Mouse (Mus musculus): ENCODE measurements around the gene Vdr.

The Vdr gene

DNA sequence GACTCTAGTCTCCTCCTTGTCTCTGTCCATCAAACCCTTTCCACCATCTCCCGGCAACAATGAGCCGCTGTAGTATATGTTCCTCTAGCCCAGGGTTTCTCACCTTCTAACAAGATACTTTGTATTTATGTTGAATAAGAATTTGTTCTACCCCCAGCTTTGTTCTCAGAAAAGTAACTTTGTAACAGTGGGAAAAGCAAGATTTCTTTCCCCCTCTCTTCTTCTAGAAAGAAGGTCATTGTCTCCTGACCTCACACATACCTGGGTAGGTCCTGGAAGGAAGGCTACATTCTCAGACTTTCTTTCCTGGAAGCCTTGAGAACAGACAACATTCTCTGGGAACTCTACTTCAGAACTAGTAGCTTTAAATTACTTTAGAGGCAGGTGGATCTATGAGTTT, at the start of gene Vdr:
TSS of gene Vdr (minus strand) at position 101 of the 400 bp plus-strand sequence.
- DNase-seq: no peak

DNA sequence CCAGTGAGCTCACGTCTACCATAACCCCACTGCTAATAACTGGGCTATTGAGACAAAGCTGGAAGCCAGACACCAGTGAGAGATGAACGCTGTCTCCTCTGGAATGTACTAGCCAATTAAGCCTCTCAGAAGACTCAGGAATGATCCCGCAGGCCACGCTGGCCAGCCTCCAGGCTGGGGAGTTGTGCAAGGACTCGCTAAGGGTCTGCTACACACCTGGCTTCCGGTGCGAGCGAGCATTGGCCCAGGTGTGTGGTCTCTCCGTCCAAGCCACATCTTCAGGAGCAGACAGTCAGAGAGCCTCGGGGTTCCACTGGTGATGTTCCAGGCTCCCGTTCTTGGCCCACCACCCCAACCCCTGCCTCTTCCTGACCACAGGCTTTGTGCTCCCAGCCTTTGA, 46.0 kb upstream of the Vdr start:
- DNase-seq: peak; percentile 40

DNA sequence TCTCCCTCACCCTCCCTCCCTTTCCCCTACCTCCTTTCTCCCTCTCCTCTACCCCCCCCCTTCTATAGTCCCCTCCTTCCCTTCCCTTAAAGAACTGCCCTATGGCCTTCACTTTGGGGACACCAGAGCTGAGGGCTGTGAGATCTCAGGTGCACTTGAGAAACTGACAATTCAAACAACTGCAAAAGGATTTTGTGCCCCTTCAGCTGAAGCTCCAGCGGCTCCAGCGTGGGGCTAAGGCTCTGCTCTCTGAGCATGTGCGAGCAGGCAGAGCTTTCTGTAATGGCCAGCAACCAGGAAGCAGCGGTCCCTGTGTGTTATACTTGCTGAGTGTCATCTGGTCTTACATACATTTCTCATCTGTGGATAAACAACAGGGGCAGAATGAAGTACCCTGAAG, 45.3 kb upstream of the Vdr start:
- peak; percentile 56 for DNase-seq

DNA sequence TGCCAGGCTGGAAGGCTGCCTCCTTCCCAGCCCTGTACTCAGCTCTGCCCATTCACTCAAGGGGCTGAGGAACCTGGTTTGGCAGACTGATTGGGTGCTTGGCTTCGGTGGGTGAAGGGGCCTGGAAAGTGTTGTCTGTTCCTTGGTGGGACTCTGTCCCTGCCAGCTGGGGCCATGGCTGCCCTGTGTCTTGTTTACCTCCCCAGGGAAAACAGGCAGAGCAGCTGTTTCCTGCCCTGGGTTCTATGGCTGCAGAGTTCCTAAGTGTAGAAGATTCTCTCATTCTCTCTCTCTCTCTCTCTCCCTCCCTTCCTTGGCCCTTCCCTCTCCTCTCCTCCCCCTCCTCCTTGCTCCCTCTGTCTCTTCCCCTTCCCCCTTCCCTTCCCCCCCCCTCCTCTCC, 44.9 kb upstream of the Vdr start:
- DNase-seq: no peak

DNA sequence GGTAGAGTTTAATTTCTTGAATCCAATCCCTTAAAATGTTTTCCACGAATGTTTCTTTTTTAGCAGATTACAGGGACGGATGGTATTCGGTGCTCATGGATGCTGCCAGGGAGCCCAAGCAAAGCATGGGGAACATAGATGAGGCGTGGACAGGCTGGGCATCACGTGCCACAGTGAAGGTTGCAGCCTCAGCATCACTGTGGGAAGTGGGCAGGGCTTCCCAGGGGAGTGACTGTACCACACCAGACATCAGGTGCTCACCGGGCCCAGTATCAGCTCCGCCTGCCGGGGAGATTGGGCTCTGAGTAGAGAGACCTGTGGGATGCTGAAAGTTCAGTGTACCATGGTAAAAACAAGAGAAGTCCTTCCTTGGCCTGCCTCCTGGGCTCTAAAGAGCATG, 44.2 kb upstream of the Vdr start:
- DNase-seq: no peak

DNA sequence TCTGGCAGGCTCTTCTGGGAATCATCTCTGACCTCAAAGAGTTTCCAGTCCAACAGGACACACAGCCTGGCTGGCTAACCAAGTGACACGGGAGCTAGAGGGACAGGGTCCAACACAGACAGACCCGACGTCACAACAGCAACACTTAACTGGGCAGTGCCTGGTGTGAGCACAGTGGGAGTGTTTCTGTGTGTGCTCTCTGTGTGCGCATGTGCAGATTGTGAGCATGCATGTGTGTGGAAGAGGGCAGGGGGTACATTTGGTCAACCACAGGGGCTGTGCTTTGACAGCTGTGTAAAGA, 42.4 kb upstream of the Vdr start:
- DNase-seq: no peak

DNA sequence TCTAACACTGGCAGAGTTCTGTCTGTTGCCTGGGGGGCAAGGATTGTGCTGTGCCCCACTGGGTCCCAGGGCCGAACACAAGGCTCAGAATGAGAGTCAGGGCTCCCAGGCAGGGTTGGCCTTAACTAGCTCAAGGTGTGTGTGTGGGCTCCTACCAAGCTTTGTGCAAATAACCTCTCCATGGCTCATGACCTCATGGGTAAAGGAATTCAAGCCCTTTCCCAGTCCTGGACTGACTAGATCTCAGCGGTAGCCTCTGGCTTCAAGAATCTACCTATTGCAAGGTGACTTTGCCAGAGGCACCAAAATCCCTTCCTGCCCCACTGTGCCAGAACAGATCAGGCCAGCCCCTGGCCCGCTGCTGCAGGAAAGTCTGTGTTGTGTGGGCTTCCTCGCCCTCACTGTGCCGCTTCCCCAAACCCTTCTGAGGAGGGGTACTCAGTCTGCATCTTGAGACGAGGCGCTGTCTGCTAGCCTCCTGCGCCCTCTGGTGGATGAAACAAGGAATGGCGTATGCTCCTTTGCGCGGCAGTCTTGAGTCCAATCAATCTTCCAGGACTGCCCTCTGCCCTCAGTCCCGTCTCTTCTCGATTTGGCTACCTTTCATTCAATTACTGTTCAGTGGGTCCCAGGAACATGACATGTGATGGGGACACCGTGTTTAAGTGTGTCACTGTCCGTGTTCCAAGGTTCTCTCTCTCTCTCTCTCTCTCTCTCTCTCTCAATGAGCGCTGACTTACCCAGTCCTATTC, 41.9 kb upstream of the Vdr start:
- DNase-seq: peak; percentile 86

DNA sequence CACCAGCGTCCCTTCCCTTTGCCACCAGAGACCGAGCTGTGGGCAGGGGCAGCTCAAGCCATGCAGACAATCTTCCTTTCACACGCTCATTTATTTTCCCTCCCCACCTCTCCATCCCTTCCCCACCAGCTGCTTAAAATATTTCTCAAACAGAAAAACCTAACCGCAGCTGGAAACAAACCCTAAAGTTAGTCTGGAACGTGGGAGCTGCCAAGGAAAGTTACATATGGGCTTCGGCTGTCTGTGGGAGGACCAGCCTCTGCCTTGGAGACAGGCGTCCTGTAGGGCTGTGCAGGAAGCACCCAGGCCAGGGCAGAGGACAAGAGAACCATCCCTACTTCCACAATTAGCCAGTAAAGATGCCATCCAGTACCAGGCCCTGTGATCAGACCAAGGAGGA, 39.8 kb upstream of the Vdr start:
- DNase-seq: no peak

DNA sequence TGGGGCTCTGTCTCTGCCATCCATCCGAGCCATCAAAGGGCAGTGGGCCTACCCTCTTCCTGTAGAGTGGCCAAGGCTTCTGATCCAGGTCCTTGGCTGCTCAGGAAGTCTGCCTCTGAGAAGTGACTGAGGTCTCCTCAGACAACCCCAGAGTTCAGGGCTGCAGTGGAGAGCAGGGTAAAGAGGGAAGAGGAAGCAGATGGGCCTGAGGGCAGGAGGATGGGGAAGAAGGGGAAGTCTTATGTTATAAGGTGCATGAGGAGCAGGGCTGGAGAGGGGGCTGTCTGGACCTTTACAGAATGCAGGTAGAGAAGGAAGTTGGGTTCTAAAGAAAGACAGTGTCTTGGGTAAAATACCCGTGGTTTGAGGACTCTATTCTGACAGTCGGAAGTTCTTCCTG, 39.3 kb upstream of the Vdr start:
- DNase-seq: no peak

DNA sequence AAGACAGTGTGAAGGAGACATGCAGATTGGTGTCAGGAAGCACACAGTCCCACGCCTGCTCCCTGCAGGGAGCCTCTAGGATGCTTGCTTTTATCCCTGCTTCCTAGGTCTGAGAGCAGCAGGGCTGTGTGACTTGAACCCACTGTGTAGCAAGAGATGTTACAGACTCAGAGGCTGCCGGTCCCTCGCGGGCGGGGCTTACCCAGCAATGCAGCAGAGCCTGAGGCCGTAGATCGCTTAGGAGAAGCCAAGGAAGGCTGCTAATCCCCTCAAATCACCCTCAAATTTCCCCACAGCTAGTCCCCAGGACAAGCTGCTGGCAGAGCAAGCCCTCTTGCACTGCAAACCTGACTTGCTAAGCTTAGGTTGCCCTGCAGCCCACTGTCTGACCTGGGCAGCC, 38.3 kb upstream of the Vdr start:
- DNase-seq: peak; percentile 40

DNA sequence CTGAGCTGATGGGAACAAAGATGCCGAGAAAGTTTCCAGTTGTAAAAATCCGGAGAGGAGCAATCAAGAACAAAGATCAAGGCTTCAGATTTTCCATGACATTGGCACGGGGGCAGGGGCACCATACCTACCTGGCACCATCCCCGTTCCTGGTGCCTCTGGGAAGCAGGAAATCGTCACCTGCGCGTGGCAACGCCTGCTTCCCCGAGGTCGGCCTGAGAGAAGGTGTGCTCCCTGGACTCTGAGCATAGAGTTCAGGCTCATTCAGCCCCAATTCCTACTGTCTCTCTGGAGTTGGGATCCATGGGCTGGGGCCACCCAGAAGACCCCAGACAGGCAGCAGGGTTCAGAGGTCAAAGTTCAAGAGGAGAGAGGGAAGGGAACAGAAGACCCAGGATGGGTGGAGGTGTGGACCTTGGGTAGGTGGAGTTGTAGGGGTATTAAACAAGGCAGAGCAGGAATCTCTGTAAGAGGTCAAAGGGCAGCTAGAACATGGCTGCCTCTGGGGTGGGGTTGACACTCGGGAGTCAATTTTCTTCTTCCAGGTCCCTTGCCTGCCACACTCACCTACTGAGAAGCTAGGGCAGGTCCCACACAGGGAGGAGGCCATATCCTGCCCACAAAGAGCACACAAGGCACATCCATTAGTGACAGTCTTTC, 35.4 kb upstream of the Vdr start:
- no peak for DNase-seq

DNA sequence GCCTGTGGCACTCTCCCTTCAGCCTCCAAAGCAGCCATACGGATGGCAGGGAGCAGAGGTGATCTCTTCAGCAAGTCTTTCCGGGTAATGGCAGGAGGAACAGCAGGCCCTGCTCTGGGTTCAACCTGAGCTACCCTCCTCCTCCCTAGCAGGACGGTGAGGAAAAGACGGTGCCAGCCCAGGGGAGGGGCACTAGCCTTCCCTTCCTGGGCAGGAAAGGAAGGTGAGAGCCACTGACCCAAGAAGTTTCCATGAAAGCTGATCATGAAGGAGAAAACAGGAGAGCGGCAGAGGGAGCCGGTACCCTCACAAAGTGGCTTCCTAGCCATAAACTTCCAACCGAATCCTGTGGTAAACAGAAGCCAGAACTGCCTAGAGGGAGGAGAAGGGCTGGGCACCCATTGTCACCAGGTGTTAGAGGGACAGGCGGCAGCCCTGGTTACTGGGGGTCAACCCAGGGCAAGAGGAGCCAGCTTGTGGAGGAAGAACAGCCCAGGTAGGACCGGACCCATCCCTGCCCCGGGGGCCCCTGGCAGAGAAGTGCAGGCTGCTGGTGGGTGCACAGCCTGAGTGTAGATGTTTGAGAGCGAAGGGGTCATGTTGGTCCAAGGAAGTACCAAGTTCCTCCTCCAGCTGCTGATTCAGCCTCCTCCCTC, 34.6 kb upstream of the Vdr start:
- no peak for DNase-seq

DNA sequence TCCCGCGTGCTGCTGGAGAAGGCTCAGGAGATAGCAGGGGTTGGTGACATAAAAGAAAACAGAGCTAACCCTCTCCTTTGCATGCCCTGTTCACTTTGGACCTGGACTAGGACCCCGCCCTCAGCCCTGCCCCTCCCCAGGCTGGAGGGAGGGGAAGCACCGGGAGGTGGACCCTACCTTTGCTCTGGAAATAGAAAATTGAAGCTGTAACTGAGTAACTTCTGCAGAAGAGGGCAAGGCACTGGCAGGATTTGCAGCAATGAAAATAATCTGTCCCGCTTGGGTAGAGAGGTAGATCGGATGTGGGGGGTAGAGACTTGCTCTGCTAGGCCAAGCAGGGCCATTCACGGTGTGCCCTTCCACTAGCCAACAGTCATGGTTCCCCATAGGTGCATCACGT, 32.9 kb upstream of the Vdr start:
- no peak for DNase-seq

DNA sequence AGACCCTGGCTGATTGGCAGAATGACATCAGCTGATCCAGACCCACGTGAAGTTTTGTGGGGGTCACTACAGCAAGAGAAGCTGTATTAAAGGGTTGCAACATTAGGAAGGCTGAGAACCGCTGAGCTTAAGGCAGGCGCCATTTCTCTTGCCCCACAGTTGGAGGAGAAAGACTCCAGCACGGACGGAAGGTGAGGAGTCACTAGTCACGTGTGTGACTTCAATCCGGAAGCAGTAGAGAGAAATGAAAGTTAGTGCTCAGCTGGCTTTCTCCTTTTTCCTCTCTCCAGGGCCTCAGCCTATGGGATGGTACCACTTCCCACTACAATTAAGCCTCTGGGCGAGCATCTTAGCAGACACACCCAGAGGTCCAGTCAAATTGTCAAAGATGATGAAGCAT, 32.1 kb upstream of the Vdr start:
- DNase-seq: no peak

DNA sequence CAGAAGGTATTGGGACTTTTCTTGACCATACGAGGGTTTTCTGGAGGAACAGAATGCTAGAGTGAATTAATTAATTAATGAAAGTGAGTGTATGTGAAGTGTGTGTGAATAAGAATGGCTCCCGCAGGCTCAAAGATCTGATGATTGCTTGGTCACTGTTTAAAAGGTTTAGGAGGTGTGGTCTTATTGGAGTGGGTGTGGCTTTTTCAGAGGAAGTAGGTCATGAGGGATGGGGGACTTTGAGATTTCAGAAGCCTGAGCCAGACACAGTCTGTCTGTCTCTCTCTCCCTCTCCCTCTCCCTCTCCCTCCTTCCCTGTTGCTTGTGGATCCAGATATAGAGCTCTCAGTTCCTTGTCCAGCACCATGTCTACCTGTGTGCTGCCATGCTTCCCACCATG, 30.9 kb upstream of the Vdr start:
- peak; percentile 44 for DNase-seq

DNA sequence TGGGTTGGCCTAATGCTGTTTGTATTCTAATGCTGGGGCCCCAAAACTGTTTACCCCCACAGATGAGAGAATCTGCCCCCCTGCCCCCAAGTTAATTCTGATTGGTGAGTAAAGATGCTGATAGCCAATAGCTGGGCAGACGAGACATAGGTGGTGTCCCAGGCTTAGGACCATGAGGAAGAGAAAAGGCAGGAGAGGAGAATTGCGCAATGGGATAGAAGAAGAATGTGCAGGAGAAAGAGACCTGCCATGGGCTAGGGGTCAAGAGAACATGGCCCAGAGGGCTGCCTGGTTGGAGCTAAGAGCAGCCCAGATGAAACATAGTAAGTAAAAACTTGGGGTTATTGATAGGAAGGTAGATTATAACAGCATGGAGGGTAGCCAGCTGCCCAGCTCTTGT, 29.7 kb upstream of the Vdr start:
- DNase-seq: no peak

DNA sequence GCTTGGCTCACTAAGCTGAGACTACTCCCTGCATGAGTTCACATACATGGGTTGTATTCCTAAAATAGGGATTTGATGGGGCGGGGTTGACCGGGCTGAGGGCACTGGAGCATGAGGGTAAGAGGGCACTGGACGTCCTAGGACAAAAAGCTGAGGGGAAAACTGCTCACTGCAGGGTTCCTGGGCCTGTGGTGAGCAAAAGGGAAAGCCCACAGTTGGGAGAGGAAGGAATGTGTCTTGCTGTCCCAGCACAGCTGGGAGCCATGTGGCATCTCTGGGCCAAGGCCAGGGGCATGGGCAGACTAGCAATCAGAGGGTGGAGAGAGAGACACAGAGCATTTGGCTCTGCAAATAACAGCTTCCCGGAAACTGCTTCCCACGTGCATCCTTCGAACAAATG, 28.1 kb upstream of the Vdr start:
- DNase-seq: no peak

DNA sequence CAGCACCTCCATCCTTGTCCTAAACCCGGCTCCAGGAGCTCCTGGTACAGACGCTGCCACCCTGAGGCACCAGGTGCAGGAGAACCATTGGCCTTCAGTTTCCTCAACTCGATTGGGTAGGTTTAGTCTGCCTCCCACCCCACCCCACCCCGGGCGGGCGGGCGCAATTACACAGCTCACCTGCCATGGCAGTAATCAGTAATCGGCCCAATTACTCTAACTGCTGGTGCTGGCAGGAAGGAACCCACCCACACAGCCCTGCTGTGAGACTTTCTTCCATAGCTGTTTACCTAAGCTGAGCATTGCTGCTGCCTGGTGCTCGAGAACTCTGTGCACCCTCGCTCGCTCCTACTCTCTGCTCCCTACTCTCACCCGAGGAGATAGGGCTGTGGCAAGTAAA, 22.0 kb upstream of the Vdr start:
- no peak for DNase-seq

DNA sequence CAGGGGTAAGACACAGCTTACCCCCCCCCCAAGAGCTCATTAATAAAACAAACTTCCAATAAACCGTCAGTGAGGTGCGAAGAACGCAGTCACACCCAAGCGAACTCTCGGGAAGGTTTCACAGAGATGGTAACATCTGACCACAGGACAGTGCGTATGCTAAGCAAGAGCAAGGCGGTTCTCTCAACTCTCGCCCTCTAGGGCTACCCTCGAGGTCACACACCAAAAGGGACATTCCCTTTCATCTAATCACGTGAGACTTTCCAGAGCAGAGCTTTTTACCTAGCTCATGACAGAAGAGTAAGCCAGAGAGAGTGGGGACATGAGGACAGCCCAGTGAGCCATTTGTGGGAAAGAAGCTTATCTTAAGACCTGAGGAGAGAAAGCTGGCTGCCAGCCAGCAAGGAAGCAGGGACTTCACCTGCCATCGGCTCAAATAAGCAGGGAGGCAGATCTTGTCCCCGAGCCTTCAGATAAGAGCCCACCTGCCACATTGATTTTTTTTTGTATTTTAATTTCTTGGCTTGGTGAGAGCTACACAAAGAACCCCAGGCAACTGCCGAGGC, 18.9 kb upstream of the Vdr start:
- peak; percentile 70 for DNase-seq

DNA sequence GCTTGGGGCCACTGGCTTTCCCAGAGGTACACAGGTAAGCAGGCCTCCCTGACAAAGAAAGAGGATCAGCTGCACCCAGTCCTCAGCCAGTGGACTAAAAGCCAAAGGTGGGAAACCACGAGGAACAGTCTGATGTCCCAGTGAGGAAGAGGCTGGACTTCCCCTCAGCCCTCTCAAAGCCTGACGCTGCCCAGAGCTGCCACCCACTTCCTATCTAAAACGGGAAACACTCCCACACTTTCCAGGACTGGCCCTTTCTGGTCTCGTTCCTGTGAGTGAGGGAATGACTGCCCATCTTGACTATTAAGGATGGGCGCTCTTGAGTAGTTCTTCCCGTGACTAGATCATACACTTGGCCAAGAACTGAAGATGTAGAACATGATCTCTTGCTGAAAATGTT, 17.4 kb upstream of the Vdr start:
- no peak for DNase-seq

DNA sequence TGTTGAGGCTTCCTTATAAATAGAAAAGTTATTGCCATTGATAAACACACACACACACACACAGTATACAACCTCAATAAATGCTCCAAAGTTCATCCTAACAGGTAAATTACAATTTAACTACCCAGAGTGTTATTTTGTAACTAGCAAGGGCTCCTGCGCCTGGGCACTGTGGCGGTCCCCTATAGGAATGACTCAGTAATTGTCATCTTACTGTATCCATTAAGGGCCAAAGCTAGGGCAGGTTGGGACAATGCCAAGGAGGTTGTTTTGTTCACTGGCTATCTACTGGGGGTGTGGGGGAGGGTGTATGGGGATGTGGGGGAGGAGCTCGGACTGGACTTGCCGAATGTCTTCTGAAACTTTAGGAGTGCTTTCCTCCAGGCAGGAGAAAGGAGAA, 16.6 kb upstream of the Vdr start:
- DNase-seq: peak; percentile 32

DNA sequence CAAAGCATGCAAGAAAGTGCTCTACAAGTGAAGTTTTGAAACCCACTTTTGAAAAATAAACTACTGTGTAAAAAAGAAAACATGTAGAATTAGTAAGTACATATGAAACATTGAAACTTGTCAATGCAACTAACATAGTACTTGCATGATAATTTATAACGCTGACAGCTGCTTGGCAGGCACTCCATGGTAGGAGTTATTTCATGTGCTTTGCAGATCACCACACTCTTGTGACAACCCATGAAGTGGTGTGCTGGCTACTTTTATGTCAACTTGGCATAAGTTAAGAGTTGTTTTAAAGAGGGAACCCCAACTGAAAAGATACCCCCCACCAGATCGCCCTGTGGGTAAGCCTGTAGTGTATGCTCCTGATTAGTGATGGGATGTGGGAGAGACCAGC, 12.0 kb upstream of the Vdr start:
- no peak for DNase-seq

DNA sequence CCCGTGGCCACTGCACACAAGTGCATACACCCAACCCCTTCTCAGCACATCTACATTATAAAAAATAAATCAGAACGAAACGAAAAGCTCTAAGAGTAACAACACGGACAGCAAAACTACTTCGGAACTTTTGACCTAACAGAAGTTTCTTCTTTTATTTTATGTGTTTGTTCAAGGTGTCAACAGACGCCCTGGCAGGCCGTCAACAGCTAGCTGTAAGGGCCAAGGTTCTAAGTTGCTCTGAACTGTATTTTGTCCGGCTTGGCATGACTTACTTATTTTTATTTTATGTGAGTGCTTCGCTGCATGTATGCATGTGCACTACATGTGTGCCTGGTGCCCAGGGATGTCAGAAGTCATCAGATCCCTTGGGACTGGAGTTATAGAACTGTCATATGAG, 11.4 kb upstream of the Vdr start:
- DNase-seq: no peak

DNA sequence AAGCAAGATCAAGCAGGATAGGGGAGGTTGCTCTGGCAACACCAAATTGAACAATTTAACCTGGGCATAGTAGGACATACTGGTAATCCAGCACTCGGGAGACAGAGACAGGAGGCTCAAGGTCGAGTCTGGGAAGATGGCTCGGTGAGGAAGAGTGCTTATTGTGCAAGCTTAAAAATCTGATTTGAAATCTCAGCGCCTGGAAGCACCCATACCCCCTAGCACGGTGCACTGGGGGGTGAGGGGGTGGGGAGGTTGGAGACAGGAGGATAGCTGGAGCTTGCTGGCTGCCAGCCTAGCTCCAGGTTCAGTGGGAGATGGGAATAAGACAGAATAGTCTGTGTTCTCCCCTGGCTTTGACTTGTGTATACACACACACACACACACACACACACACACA, 9.9 kb upstream of the Vdr start:
- no peak for DNase-seq
